Mouse (Mus musculus) cerebellum, adult (tissue): ENCODE measurements at regions not wholly inside any gene's neighbourhood (a gene's known extent, or its start where the extent isn't known, plus 50 kb on each side); places are given as distances from the start of the nearest gene placed in this dataset.

ENCODE experiments used
- ATAC-seq: cut with Nextera tagmentation; 2 replicates; pipeline ENCODE4 v1.9.2; 2017; ENCODE audit warnings: mild to moderate bottlenecking, moderate library complexity, mixed read lengths; ENCODE audit not compliant: insufficient number of reproducible peaks, low FRiP score, low TSS enrichment

DNA sequence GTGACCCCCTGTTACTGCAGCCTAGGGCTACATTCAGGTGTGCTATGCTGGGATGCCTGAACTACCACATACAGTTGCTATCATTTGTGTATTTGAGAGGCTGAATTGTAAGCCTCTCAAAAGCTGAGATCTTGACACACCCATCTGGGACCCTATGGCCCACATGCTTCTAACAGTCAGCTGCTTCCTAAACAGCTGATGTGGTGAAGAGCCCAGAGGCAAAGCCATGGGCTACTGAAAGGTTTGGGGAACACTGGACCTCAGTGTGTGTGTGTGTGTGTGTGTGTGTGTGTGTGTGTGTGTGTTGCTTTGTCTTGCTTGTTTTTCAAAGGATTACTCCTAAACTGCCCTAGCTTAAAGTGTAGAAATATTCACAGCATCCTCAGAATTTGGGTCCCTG, 75.0 kb downstream of the Lbh start:
- ATAC-seq = no peak

DNA sequence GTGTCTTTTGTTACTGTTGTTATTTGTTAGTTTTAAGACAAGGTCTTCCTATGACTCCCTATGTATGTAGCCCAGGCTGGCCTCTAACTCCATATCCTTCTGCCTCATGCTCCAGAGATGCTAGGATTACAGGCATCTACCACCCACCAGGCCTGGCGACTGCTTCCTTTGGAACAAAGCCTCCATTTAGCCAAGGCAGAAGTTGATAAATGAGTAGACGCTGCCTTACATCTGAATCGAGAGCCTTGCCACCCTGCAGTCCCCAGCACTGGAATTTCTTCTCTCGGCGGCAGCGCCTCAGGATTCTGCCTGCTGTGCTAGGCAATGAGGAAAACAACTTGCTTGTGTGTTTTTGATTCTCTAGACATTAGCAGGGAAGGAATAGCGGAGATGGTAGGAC, 75.5 kb downstream of the Lbh start:
- no peak for ATAC-seq

DNA sequence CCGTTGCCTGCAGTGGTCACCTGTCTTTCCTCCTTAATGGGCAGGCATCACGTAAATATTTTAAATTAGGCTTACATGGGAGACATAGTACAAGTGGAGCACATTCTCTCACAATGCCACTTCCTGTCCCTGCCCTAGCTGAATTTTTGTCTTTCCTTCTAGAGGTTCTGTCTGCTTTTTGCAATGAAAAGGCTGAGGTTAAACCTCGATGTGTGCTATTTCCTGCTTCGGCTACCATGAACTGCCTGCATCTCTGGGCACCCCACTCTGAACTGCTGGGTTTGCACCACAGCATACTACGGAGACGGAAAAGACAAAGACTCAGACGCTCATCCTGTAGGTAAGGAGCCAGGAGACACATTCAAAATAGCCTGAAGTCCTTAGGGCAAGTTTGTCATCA, 78.4 kb downstream of the Lbh start:
- no peak for ATAC-seq

DNA sequence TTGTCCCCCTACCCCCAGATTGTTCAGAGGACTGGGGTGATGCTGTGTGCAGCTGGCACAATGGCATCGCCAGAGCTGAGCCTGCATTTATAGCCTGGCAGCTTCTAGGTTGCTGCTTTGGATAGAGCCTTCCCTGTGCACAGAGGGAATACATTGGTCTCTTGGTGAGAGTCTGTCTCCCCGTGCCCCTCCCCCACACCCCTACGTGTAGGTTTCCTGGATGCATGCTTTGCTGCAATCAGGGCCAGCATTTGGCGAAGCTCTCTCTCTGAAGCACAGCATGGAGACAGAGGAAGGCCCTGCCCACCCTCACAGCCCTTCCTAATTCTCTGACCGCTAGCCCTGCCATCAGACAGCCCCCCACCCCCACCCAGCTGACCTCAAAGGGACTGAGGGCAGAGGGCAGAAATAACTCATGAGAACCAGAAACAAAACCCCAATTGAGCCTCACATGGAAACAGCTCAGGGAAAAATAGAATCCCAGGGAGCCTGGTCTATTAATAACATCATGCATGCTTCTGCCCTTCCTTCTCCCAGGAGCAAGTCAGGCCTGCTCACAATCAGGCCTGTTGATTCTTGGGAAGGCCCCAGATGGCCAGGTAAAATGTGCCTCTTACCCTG, 79.3 kb downstream of the Lbh start:
- ATAC-seq = no peak

DNA sequence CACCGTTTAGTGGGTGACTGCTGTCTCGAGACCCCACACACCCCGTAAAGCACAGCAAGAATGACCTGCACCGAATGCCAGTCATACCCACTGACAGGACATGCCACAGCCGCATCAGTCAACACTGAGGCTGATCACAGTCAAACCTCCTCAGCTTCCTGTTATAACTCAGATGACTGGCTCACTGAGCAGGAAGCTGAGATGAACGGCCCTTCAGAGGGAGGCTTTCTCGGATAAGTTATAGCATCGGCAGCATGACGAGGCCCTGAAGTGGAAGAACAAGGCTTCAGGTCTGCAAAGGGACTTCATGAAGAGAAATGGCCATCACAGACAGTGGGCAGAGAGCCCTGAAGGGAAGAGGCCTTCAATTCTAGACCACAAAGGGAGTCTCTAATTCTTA, 87.0 kb downstream of the Lbh start:
- ATAC-seq = no peak

DNA sequence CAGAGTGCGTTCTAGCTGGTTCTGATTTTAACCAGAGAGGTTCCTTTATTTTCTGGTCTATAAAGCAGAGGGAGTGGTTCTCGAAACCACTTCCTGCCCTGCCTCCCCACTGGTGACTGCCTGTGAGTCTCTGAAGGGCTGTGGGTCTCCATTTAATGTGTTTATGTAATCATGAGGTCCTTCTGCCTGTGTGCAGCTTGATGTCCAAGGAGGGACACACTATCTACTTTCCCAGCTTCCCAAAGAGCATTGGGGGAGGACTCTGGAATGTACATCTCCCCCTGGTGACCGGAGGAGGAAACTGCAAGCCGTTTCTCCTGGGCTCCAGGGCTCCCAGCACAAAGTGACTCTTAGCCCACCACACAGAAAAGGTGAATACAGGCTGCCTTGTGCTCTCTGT, 90.8 kb downstream of the Lbh start:
- 0 out of 2 replicates have a peak, but pooled peaks have one; percentile 34 for ATAC-seq

DNA sequence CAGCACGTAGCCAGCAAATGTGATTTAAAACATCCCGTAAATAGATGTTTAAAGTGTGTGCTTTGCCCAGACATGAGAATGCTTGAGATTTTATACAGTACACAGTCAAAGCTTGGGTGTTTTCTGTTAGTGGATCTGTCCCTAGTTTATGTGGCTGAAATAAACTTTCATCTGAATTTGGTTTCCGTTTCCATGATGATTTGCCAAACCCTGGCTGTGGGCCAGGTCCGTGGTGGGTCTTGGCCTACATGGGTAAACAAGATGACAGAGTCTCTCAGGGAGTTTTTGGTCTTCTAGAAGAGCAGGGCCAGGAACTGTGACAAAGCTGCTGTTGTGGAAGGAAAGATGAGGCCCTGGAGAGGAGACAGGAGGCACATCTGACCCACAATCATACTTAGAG, 91.9 kb downstream of the Lbh start:
- no peak for ATAC-seq

DNA sequence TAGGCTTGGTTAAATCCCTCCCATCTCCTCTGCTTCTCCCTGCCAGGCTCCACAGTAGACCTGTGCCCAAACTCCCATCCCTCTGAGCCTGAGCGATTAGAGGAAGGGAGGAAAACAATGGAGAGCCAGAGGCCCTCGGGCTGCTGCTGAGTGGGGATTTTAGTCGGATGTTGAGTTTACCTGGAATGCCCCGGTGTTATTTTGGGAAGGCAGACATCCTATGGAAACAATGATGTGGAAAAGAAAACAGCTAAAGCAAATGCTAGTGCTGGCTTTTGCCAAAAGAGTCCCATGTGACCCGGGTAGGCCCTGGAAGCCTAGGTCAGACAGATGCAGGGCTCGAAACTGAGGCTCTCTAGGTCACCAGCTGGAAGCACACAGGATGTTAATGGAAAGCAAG, 94.3 kb downstream of the Lbh start:
- ATAC-seq = no peak

DNA sequence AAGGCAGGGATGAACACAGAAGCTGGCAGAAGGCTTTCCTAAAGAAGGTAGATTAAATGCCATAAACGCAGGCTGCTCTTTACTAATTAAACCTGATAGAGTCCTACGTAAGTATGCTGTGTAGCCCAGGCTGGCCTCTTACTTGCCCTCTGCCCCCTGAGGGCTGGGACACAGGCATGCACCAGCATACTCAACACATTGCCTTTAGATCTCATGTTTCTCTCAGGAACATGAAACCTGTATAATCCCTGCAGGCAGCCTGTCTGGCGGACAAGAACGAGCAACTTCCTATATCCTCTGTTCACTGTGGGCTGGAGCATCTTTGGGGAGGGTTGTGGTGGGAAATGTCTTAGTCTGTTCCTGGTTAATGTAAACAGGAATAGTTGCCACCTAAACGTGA, 94.8 kb upstream of the Lclat1 start:
- no peak for ATAC-seq

DNA sequence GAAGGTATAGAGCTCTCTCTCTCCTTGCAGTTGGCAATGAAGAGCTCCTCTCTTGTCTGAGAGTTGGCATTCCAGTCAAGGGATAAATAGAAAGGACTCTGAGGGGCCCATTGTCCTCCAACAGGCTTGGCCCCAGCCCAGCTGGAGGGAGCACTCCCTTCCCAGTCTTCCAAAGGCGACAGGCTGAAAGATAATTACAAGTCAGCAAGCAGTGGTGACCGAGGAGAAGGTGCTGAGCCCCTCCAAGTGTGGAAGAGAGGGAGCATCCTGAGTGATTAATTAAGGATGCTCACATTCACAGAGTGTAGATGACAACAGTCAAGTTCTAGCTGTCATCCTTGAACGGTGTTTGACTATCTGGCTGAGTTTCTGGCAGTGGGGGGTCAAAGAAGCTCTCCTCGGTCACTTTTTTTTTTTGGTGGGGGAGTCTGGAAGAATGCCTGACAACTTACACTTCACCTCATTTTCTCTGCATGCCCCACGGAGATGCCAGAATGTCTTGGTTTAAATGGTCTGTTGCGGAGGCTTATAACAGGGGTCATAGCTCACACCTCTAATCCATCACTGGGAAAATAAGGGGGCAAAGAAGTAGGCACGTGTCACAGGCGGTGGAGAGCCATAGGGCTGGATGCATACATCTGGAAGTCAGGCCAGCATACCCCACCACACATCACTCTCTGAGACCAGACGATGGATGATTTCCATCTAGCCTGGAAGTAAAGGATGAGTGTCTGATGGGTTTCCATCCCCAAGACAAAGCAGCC, 93.5 kb upstream of the Lclat1 start:
- no peak for ATAC-seq

DNA sequence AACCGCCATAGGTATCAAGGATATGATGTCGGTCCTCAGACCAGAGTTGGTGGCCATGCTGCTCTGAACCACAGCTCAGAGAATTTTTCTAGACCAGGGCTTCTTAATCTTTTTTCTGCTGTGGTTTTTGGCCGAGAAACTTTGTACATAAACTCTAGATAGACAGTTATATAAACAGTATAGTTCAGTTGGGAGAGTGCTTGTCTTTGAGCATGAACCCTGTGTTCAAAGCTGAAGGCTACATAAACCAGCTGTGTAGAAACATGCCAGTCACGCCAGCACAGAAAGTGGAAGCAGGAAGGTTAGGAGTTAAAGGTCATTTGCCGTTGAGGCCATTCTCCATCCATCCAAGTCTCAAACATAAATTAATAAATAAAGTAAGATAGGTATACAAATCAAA, 90.6 kb upstream of the Lclat1 start:
- ATAC-seq = no peak

DNA sequence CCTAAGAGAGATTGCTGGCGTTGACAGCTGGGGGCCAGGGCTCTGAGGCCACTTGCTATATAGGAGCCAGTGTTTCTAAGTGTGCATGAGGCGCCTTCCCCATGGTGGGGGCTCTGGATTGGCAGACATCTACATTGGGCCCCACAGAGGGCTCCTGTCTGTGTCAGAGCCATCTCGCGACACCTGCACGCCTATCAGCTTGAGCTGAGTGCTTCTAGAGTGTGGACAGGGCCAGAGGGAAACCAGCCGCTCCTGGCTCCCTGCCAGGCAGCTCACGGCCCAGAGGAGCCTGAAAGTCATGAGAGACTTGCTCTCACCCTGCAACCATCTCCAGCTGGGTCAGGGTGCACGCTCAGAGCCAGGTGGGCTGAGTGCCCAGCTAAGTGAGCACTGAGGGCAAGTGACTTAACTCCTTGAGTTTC, 85.1 kb upstream of the Lclat1 start:
- ATAC-seq = no peak

DNA sequence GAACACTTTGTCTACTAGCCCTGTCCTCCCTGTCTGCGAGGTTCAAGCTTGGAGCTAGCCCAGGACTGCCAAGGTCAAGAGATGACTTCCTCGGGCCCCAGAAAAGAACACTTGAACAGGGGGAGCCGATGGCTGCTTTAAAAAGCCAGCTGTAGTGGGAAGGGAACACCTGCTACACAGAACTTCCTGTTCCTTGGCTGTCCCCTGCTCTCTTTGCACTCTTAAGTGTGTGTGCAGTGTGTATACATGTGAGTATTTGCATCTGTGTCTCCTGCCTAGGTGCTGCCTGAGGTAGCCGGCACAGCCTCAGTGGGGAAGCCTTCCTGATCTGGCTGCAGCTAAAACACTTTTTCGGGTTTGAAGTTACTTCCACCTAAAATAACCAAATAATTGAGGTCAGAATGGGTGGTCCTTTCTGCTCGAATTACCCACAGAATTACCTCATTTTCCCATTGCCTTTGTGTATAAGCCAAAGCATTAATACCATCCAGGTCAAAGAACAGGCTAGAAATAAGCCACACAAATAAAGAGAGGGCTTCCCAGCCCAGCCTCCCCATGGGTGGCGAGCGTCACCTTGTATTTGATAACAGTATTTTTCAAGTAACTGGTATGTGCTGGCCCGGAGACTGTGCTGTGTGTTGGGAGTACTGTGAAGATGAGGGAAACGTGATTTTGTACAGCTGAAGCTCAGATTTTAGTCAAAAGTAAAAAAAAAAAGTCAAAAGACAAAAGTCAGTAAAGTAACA, 84.2 kb upstream of the Lclat1 start:
- ATAC-seq = no peak

DNA sequence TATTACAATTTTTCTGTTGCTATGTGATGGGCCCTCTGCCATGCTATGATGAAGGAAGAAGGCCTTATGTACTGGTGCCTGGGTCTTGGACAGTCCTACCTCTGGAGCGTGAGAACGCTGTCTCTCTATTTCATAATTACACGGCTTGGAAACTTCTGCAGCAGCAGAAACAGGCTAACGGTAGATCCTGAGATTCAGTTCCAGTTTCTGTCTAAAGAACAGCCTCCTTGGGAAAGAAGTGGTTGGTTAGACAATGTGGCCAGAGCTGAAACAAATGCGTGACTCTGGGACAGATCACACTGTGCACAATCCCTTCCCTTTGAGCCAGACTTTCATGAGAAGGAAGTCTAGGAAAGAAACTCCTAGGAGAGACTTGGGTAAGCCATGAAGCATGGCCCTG, 80.7 kb upstream of the Lclat1 start:
- no peak for ATAC-seq

DNA sequence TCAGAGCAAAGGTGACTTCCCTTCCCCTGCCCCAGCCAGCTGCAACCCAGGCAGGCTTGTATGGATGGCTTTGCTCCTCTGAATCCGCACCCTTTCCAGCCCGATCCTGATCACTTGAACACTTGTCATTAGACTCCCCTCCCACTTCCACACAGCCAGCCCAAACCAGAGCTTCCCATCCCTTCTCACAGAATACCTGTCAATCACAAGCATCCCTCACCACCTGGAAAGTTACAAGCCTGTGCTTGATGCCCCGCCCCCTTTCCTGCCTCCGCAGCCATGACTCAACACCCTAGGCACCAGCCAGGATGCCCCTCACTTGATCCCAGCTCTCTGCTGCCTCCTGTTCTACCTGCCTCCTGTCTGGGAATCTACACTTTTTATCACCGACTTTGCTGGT, 76.0 kb upstream of the Lclat1 start:
- no peak for ATAC-seq

DNA sequence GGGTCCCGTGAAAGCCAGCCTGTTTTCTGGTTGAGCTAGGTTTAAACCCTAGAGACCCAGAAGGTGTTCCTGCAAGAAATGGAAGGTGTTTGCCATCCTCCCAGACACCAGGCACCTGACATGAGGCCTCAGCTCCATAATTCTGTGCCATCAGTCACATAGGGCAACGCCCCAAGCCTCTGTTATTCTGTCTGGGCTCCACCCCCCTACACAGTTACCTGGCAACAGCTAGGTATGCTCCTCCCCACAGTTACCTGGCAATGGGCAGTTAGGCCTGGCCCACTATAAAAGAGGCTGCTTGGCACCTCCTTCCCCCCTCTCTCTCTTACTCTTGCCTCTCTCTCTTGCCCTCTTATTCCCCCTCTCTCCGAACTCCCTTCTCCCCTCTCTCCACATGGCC, 75.5 kb upstream of the Lclat1 start:
- ATAC-seq = no peak

DNA sequence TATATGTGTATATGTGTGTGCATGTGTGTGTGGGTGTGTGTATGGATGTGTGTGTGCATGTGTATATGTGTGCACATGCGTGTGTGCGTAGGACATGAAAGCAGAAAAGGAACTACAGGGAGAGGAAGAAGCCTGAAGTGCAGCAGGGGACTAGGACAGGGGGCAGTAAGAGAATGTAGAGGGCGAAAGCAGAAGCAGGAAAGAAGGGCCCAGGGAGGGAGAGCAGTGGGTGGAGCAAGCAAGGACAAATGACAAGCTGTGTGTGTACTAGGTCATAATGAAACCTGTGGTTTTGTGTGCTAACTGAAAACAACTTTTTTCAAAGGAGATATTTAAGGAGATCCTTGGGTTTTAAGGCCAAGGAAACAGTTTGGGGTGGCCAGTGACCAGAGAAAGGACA, 73.4 kb upstream of the Lclat1 start:
- no peak for ATAC-seq

DNA sequence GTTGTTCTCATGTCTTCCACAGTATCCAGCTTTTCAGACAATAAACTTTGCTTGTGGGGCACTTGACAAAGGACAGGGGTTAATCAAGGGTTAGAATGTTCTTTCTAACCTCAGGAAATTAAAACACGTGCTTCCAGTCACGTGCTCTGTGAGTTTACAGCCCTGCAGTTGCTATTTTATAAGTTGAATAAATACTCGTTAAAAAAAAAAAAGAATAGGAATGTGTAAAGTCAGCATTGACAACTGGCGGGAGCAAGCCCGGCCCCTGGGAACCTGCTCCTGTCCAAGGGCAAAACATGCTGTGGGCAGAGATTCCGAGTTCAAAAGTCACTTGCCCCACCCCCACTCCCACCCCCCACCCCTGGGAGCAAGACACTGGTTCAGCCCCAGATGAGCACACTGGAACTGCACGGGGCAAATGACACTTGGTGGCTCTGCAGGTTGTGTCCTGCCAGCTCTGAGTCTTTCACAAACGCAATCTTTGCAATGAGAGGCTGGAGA, 72.8 kb upstream of the Lclat1 start:
- ATAC-seq = no peak

DNA sequence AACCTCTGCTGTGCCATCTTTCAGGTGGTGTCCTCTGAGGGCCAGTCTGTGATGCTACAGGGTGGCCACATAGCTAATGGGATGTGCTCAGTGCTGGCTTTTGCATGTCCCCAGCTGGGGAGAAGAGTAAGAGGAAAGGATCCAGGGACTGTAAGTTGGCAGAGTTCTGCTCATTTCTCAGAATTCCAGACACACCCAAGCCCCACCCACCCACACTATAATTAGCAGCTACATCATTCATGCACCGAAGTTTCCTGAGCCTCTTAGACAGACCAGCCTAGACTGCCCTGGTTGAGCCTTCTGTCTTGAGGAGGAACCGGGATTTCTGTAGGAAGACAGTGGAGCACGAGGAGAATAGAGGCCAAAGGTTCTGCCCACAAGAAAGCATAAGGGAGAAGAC, 70.9 kb upstream of the Lclat1 start:
- ATAC-seq = no peak

DNA sequence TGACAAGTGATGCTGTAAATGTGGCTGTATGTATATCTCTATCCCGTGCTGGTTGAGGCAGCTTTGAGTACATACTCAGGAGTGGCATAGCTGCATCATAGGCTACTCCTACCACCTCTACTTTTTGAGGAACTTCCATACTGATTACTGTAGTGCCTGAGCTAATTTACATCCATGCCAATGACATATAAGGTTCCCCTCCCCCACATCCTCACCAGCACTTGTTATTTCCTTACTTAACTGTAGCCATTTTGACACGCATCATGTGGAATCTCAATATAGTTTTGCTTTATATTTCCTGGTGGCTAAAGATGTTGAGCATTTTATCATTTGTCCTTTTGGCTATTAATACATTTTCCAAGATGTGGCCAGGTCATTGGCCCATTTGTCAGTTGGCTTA, 69.2 kb upstream of the Lclat1 start:
- no peak for ATAC-seq

DNA sequence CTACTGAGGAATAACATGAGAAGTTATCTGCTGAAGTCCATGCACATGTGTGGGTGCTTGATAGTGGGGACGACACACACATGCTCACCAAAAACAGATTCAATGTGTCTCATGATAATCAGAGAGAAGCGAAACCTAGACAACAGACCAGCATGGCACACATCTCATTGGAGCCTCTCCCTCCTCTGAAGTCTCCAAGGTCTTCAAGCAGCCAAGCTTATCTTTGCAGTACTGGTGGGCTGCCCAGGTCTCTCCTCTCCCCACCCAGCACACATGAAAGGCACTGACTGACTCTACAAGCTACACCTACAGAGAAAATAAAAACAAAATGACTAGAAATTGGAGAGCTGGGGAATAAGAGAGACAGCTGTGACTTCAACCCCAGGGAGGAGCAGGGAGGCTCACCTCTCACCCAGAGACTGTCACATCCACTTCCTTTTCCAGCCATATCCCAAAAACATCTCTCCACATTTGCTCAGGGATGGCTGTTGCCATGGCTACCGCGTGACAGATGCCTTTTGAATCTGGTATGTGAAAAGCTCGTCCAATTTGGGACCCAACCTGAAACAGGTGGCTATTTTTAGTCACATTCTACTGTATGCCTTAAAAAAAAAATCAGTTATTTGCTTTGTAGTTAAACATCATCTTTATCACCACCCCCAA, 62.7 kb upstream of the Lclat1 start:
- no peak for ATAC-seq
